Mouse (Mus musculus) MEL (cell line): ENCODE measurements around the gene Synpo2. TPM values are rescaled to one million over a fixed set of nuclear protein-coding genes. Genes with fewer than 3 reads are reported as not detected.
A peak's percentile ranks its signal among the peaks of the same experiment; 100 is the strongest.

Source experiments
- DNase-seq: peaks from one replicate; pipeline ENCODE4 v3.0.0; 2011; ENCODE audit warnings: low read depth, low spot score
- H3K27ac ChIP-seq: 2 replicates; pipeline ENCODE4 v1.5.1; 2012; ENCODE audit warnings: low read depth, mild to moderate bottlenecking, control low read depth, low read length, moderate library complexity; ENCODE audit not compliant: control insufficient read depth
- H3K27me3 ChIP-seq, 2 experiments: fragments of 150-350 bp in 1 of 2; sonication (generic) in 1 of 2; 2 replicates each; pipeline ENCODE4 v1.6.1; 2012; ENCODE audit warnings: low read length in 2 of 2, mild to moderate bottlenecking in 2 of 2, improper control_type of control experiment in 1 of 2, moderate library complexity in 1 of 2; ENCODE audit not compliant: insufficient read depth in 2 of 2, control insufficient read depth in 1 of 2
- H3K36me3 ChIP-seq, 2 experiments: 2 replicates each; pipeline ENCODE4 v1.6.1; 2012 to 2014; ENCODE audit warnings: low read length in 2 of 2, improper control_type of control experiment in 1 of 2, inconsistent platforms in 1 of 2, mild to moderate bottlenecking in 1 of 2; ENCODE audit not compliant: insufficient read depth in 2 of 2, control insufficient read depth in 1 of 2
- H3K4me1 ChIP-seq, 2 experiments: fragments of 150-350 bp in 1 of 2; sonication (generic) in 1 of 2; 2 replicates each; pipeline ENCODE4 v1.6.1; 2012; ENCODE audit warnings: low read length in 2 of 2, improper control_type of control experiment in 1 of 2, mild to moderate bottlenecking in 1 of 2; ENCODE audit not compliant: insufficient read depth in 2 of 2, control insufficient read depth in 1 of 2
- H3K4me3 ChIP-seq, 2 experiments: fragments of 150-350 bp in 1 of 2; sonication (generic) in 1 of 2; 2 replicates each; pipeline ENCODE4 v1.5.1; 2012; ENCODE audit warnings: low read depth in 2 of 2, low read length in 2 of 2, mild to moderate bottlenecking in 2 of 2, moderate library complexity in 2 of 2, control low read depth in 1 of 2, improper control_type of control experiment in 1 of 2; ENCODE audit not compliant: control insufficient read depth in 1 of 2, insufficient read depth in 1 of 2
- H3K79me2 ChIP-seq: 2 replicates; pipeline ENCODE4 v1.6.1; 2012; ENCODE audit warnings: mild to moderate bottlenecking, low read length, moderate library complexity; ENCODE audit not compliant: control insufficient read depth, poor library complexity, insufficient read depth
- H3K9ac ChIP-seq: 2 replicates; pipeline ENCODE4 v1.6.1; 2012; ENCODE audit warnings: low read depth, mild to moderate bottlenecking, control low read depth, low read length, moderate library complexity; ENCODE audit not compliant: control insufficient read depth, poor library complexity, severe bottlenecking
- H3K9me3 ChIP-seq: fragments of 150-350 bp; sonication (generic); replicated peaks from 2 replicates; pipeline ENCODE4 v1.6.1; 2012; ENCODE audit warnings: mild to moderate bottlenecking, low read length, improper control_type of control experiment, moderate library complexity; ENCODE audit not compliant: insufficient read depth
- BHLHE40 ChIP-seq: IDR thresholded peaks from 2 replicates; pipeline ENCODE4 v1.6.1; 2012; ENCODE audit warnings: low read depth, mild to moderate bottlenecking, inconsistent platforms, low read length, improper control_type of control experiment, borderline replicate concordance
- E2F4 ChIP-seq: IDR thresholded peaks from 2 replicates; pipeline ENCODE4 v1.6.1; 2011; ENCODE audit warnings: low read depth, low read length, improper control_type of control experiment, borderline replicate concordance
- MEF2A ChIP-seq: IDR thresholded peaks from 2 replicates; pipeline ENCODE4 v1.6.1; 2014; ENCODE audit warnings: low read depth, mild to moderate bottlenecking, inconsistent platforms, low read length, improper control_type of control experiment; ENCODE audit not compliant: poor library complexity, insufficient replicate concordance, severe bottlenecking; ENCODE audit errors: extremely low read depth
- MXI1 ChIP-seq: IDR thresholded peaks from 2 replicates; pipeline ENCODE4 v1.6.1; 2011; ENCODE audit warnings: mild to moderate bottlenecking, low read depth, low read length, improper control_type of control experiment
- NELFE ChIP-seq: IDR thresholded peaks from 2 replicates; pipeline ENCODE4 v1.6.1; 2011; ENCODE audit warnings: low read depth, low read length, improper control_type of control experiment
- NRF1 ChIP-seq: IDR thresholded peaks from 2 replicates; pipeline ENCODE4 v1.6.1; 2014; ENCODE audit warnings: low read depth, mild to moderate bottlenecking, inconsistent platforms, low read length, improper control_type of control experiment, moderate library complexity; ENCODE audit not compliant: poor library complexity, insufficient read depth, severe bottlenecking
- POLR2A ChIP-seq, 2 experiments: IDR thresholded peaks; 2 replicates each; pipeline ENCODE4 v1.6.1; 2011 to 2012; ENCODE audit warnings: low read length in 2 of 2, mild to moderate bottlenecking in 2 of 2, control low read depth in 1 of 2, improper control_type of control experiment in 1 of 2, low read depth in 1 of 2, moderate library complexity in 1 of 2; ENCODE audit not compliant: control insufficient read depth in 1 of 2, insufficient read depth in 1 of 2, poor library complexity in 1 of 2
- POLR2AphosphoS2 ChIP-seq: IDR thresholded peaks from 2 replicates; pipeline ENCODE4 v1.6.1; 2011; ENCODE audit warnings: low read length, improper control_type of control experiment
- POLR2AphosphoS5 ChIP-seq: IDR thresholded peaks from 2 replicates; pipeline ENCODE4 v1.6.1; 2012; ENCODE audit warnings: low read depth, borderline replicate concordance, mild to moderate bottlenecking, inconsistent platforms, low read length, moderate library complexity, mixed read lengths
- RCOR1 ChIP-seq: IDR thresholded peaks from 2 replicates; pipeline ENCODE4 v1.6.1; 2012; ENCODE audit warnings: low read depth, mild to moderate bottlenecking, inconsistent platforms, low read length, improper control_type of control experiment
- USF1 ChIP-seq: IDR thresholded peaks from 2 replicates; pipeline ENCODE4 v1.6.1; 2014; ENCODE audit warnings: low read depth, mild to moderate bottlenecking, inconsistent platforms, low read length, improper control_type of control experiment, moderate library complexity
- USF2 ChIP-seq, 2 experiments: IDR thresholded peaks; 2 replicates each; pipeline ENCODE4 v1.6.1; 2011 to 2012; ENCODE audit warnings: improper control_type of control experiment in 2 of 2, low read length in 2 of 2, borderline replicate concordance in 1 of 2, inconsistent platforms in 1 of 2, low read depth in 1 of 2, mild to moderate bottlenecking in 1 of 2; ENCODE audit not compliant: insufficient read depth in 1 of 2
- ZMIZ1 ChIP-seq: IDR thresholded peaks from 2 replicates; pipeline ENCODE4 v1.6.1; 2012; ENCODE audit warnings: low read depth, mild to moderate bottlenecking, inconsistent platforms, low read length, improper control_type of control experiment, moderate library complexity
- ZNF384 ChIP-seq: IDR thresholded peaks from 2 replicates; pipeline ENCODE4 v1.6.1; 2012; ENCODE audit warnings: low read depth, mild to moderate bottlenecking, inconsistent platforms, low read length, improper control_type of control experiment
- polyA plus RNA-seq, 2 experiments: library from polyadenylated mRNA; stranded (reverse) in 1 of 2; unstranded in 1 of 2; fragments of >175 nt in 1 of 2; fragments of >200 nt in 1 of 2; gene quantifications; 2 replicates each; pipeline versions ENCODE4 v1.2.1 to v1.2.4; 2012; ENCODE audit warnings: low replicate concordance in 2 of 2, low read depth in 1 of 2; ENCODE audit not compliant: insufficient read length in 2 of 2, insufficient read depth in 1 of 2, missing spikeins in 1 of 2
- total RNA-seq: library from RNA; depleted of rRNA; stranded (reverse); fragments of 300-350 nt; gene quantifications from 2 replicates; pipeline ENCODE4 v1.2.3, GENCODE M21; 2012

Synpo2 gene
- total and polyA plus RNA-seq, 3 experiments, result 0.04 TPM; not detected in 2

DNA sequence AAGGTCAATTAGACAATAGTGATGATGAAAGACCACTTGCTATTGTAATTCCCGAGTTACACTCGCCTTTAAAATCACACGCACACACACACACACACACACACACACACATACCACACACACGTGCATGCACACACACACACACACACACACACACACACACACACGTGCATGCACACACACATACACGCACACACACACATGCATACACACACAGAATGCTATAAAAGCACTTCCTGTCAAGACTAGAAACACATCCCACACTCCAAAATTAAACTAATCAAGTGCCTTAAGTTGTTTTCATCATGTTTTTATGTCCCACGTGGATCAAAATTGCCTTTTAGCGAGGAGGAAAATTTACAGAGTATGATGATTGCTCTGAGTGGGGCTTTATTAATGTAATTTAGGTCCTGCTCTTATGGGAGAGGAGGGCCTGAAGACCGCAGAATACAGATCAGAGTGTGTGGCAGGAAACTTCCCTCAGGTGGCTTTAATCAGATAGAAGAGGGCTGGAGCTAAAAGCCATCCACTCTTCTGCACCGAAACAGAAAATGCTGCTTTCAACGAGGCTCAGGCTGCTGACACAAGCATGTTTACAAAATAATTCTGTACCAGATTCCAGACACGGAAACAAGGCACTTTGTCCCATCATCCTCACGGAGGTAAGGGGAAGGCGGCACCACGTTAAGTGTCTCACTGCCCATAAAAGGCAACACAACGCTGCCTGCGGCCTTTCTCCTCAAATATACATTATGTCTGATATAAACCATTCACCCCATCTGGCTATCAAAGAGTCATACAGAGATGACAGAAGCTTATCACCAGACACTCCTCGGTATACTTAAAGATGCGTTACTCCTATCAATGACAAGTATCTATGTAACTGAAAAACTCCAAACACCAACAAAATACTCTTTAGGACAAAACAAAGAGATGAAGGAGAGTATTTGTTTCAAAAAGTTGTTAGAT is 59.3 kb downstream of the Synpo2 start:
- H3K79me2 ChIP-seq, result no peaks in the 10 kb centered on the region
- no peak overlapping the region for H3K27ac ChIP-seq
- H3K27me3 ChIP-seq, result no peaks in the 10 kb centered on the region
- H3K9ac ChIP-seq, result no peak overlapping the region
- no peaks in the 10 kb centered on the region for H3K9me3 ChIP-seq
- TF ChIP-seq MXI1, result no peak
- no peak for TF ChIP-seq NELFE
- TF ChIP-seq POLR2AphosphoS5, result no peak
- no peak for TF ChIP-seq USF1
- TF ChIP-seq BHLHE40, result no peak
- no peak for TF ChIP-seq USF2 (IDR thresholded peaks at IDR 0.05; ENCODE audit: borderline replicate concordance in 1 of 2, insufficient read depth in 1 of 2, low read depth in 1 of 2, low read length in 2 of 2)
- TF ChIP-seq ZMIZ1, result no peak
- no peak for TF ChIP-seq POLR2AphosphoS2
- TF ChIP-seq E2F4, result no peak
- no peak for TF ChIP-seq RCOR1
- TF ChIP-seq POLR2A (IDR thresholded peaks at IDR 0.05; ENCODE audit: control insufficient read depth in 1 of 2, insufficient read depth in 1 of 2, low read depth in 1 of 2, low read length in 2 of 2, poor library complexity in 1 of 2), result no peak
- no peak for TF ChIP-seq NRF1
- TF ChIP-seq, all 39 proteins: peak for 0
- no peaks in the 10 kb centered on the region for H3K36me3 ChIP-seq
- H3K4me3 ChIP-seq, result no peak overlapping the region
- H3K4me1 ChIP-seq, result no peaks in the 10 kb centered on the region
- no peak for DNase-seq

DNA sequence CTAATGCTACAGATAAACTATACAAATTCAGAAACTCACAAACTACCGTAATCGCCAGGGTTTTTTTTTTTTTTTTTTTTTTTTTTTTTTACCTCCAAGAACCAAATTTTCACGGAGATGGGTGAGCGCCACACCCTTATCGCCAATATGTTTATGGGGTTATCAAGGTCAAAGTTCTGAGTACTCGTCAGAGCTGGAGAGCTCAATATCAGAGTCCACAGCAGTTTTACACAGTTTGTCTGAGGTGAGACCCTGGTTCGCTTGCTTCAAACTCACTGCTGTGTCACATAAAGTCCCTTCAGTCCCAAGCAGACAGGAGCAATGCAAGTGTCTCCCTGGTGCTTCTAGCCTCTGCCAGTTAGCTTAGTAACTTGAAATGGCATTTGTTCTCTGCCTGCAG is 60.8 kb downstream of the Synpo2 start:
- no peaks in the 10 kb centered on the region for H3K36me3 ChIP-seq
- H3K9me3 ChIP-seq, result no peaks in the 10 kb centered on the region
- no peaks in the 10 kb centered on the region for H3K4me1 ChIP-seq
- no peaks in the 10 kb centered on the region for H3K27me3 ChIP-seq
- DNase-seq, result no peak
- no peak overlapping the region for H3K9ac ChIP-seq
- no peak overlapping the region for H3K4me3 ChIP-seq
- TF ChIP-seq MEF2A (no peak), ZNF384 (0 out of 2 replicates have a peak, but pooled peaks have one; percentile 11)
- no peak overlapping the region for H3K27ac ChIP-seq
- H3K79me2 ChIP-seq, result no peaks in the 10 kb centered on the region
